Comparison of ENCODE assay signal across 10 mouse cellular contexts in the genomic region with DNA sequence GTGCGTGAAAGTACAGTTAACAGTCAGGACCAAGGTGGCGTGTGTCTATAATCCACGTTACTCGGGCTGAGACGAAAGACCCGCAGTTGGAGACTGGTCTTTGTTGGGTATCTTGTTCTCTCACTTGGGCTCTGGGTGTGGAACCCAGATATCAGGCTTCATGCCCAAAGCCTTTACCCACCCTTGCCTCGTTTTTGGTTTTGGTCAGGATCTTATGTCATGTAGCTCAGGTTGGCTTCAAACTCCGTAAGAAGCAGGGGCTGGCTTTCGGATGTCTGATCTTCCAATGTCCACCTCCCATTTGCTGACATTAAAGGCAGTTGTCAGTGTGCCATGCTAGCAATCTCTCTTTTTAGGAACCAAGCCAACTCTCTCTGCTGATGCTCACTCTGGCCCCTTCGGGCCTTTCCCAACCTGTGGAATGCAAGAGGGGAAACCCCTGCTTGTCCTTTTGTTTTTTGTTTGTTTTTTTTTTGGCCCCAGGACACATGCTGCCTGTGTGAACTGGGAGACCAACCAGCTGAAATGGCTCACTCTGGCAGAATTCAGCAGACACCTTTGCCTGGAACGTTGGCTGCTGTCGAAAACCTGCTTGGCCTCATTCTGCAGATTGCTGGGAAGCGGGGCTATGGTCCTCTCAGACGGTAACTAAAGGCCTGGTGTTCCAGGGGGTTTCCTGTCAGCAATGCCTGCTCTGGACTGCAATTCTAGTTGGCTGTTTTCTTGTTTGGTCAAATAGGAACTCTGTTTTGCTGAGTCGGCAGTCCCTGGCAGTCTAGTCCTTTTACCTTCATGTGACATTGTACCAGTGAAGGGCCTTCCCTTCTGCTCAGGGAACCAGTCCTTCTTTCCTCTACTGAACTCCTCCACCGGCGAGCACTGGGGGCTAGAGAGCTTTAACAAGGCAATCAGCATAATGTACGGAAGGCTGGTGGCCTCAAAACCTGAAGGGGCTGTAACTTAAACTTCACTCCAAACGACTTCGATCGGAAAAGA. TPM values are rescaled to one million over a fixed set of nuclear protein-coding genes. Genes with fewer than 3 reads are reported as not detected.
DNase-seq lines count a peak whose midpoint lies in the region; ATAC-seq and TF ChIP-seq lines count a peak whose summit lies in the region.
"Had no signal": no experiment of that assay in that cellular context is flagged by ENCODE, and none has a peak within 500 bp of the region (broad histone marks: within the 10 kb centered on the region; RNA-seq: fewer than 3 reads in every experiment).

No protein-coding gene starts in this region.

- TF ChIP-seq POLR2A in ES-Bruce4 (IDR thresholded peaks at IDR 0.05; ENCODE audit: insufficient read depth, low read length) = no peak

- ATAC-seq in forebrain, embryonic 15.5 days (replicated peaks) = no peak
- no peak for ATAC-seq in limb, embryonic 13.5 days (ENCODE audit: low FRiP score, low read depth)

- WGBS in forebrain, embryonic 15.5 days = 53% methylated on average over 21 of the region's 21 CpGs
- 61% methylated on average over 21 of the region's 21 CpGs for WGBS in limb, embryonic 13.5 days

- H3K4me2 ChIP-seq in forebrain, embryonic 15.5 days (replicated peaks) = peak overlapping the region; percentile 32
- peak overlapping the region; percentile 46 for H3K4me2 ChIP-seq in limb, embryonic 13.5 days (replicated peaks)

- H3K4me1 ChIP-seq in ES-Bruce4 (ENCODE audit: control insufficient read depth, insufficient read depth, low read length) = peaks cover 9% of the 10 kb centered on the region
- H3K4me1 ChIP-seq in forebrain, embryonic 15.5 days = peaks cover 32% of the 10 kb centered on the region
- H3K4me1 ChIP-seq in limb, embryonic 13.5 days = peaks cover 26% of the 10 kb centered on the region

- peak; percentile 89 for DNase-seq in heart, adult 11 months
- no peak for DNase-seq in heart, adult 9 months (ENCODE audit: low spot score in 2 of 2)
- no peak for DNase-seq in B cell, adult 2 months
- no peak for DNase-seq in ovary, postnatal 14 days (ENCODE audit: low spot score)
- DNase-seq in gastrocnemius, postnatal 36 days = no peak
- DNase-seq: cerebellum, adult 9-10 months had no signal

- H3K27ac ChIP-seq in ES-Bruce4 (ENCODE audit: insufficient read depth, low read length) = no peak overlapping the region
- peak overlapping the region; percentile 78 for H3K27ac ChIP-seq in forebrain, embryonic 15.5 days (replicated peaks)
- peak overlapping the region; percentile 49 for H3K27ac ChIP-seq in limb, embryonic 13.5 days

- TF ChIP-seq CTCF in ES-Bruce4 (IDR thresholded peaks at IDR 0.05; ENCODE audit: low read depth, low read length) = no peak

- H3K4me3 ChIP-seq in ES-Bruce4 (ENCODE audit: low read depth, low read length) = no peak overlapping the region
- H3K4me3 ChIP-seq in forebrain, embryonic 15.5 days = no peak overlapping the region
- no peak overlapping the region for H3K4me3 ChIP-seq in limb, embryonic 13.5 days

- TF ChIP-seq EP300 in ES-Bruce4 (IDR thresholded peaks at IDR 0.05; ENCODE audit: insufficient read depth, low read depth, low read length) = peak; percentile 71

- H3K9ac ChIP-seq in ES-Bruce4 (ENCODE audit: low read depth, poor library complexity, severe bottlenecking) = 0 out of 2 replicates have a peak overlapping the region, but pooled peaks have one; percentile 9
- H3K9ac ChIP-seq in forebrain, embryonic 15.5 days (replicated peaks) = peak overlapping the region; percentile 25; the same call in 1 of the 2 replicates
- H3K9ac ChIP-seq in limb, embryonic 13.5 days = no peak overlapping the region

- no peaks in the 10 kb centered on the region for H3K9me3 ChIP-seq in ES-Bruce4 (replicated peaks; ENCODE audit: control insufficient read depth, insufficient read depth, low read length, poor library complexity, severe bottlenecking)
- H3K9me3 ChIP-seq in forebrain, embryonic 15.5 days = no peaks in the 10 kb centered on the region
- no peaks in the 10 kb centered on the region for H3K9me3 ChIP-seq in limb, embryonic 13.5 days

- H3K36me3 ChIP-seq in ES-Bruce4 (ENCODE audit: control insufficient read depth, insufficient read depth, low read length, poor library complexity, severe bottlenecking) = no peaks in the 10 kb centered on the region
- no peaks in the 10 kb centered on the region for H3K36me3 ChIP-seq in forebrain, embryonic 15.5 days
- no peaks in the 10 kb centered on the region for H3K36me3 ChIP-seq in limb, embryonic 13.5 days

- H3K27me3 ChIP-seq in ES-Bruce4 (ENCODE audit: control insufficient read depth, insufficient read depth, low read length, poor library complexity, severe bottlenecking) = no peaks in the 10 kb centered on the region
- H3K27me3 ChIP-seq in forebrain, embryonic 15.5 days = no peaks in the 10 kb centered on the region
- no peaks in the 10 kb centered on the region for H3K27me3 ChIP-seq in limb, embryonic 13.5 days

- intact Hi-C loops in gastrocnemius, postnatal 36 days (cut with DNase I) = no loop called here

RNA-seq across cellular contexts. Expression of a gene that starts 23.6 kb away (rescaled TPM):
- 700 and 767 TPM in 2 replicates for polyA plus RNA-seq in ES-Bruce4 (2011; ENCODE audit: insufficient read depth, insufficient read length, low read depth, missing spikeins)
- 14,933 and 15,115 TPM in 2 replicates for polyA plus RNA-seq in forebrain, embryonic 15.5 days (2015; fragmentation: Nextera tagmentation; extraction: Ambion mirVana)
- polyA plus RNA-seq in limb, embryonic 13.5 days (2015; fragmentation: Nextera tagmentation; extraction: Ambion mirVana) = 1,398 and 1,426 TPM in 2 replicates
- 10 to 100 TPM; 27.6 to 30.1 TPM for total RNA-seq in gastrocnemius, postnatal 36 days (2021)

RNA-seq across cellular contexts. Expression of a gene that starts 23.7 kb away (rescaled TPM):
- polyA plus RNA-seq in ES-Bruce4 (2011; ENCODE audit: insufficient read depth, insufficient read length, low read depth, missing spikeins) = not detected in 2 replicates
- polyA plus RNA-seq in forebrain, embryonic 15.5 days (2015; fragmentation: Nextera tagmentation; extraction: Ambion mirVana) = not detected in 2 replicates
- polyA plus RNA-seq in limb, embryonic 13.5 days (2015; fragmentation: Nextera tagmentation; extraction: Ambion mirVana) = not detected in 2 replicates
- not detected for total RNA-seq in gastrocnemius, postnatal 36 days (2021)
- total RNA-seq: left cerebral cortex, postnatal 14 days had no signal

RNA-seq across cellular contexts. Expression of a gene that starts 42.7 kb away (rescaled TPM):
- polyA plus RNA-seq in ES-Bruce4 (2011; ENCODE audit: insufficient read depth, insufficient read length, low read depth, missing spikeins) = 3,464 and 4,107 TPM in 2 replicates
- 1,138 and 1,204 TPM in 2 replicates for polyA plus RNA-seq in forebrain, embryonic 15.5 days (2015; fragmentation: Nextera tagmentation; extraction: Ambion mirVana)
- polyA plus RNA-seq in limb, embryonic 13.5 days (2015; fragmentation: Nextera tagmentation; extraction: Ambion mirVana) = 1,632 and 1,683 TPM in 2 replicates
- total RNA-seq in gastrocnemius, postnatal 36 days (2021) = 10 to 100 TPM; 21.8 to 23.2 TPM

RNA-seq across cellular contexts. Expression of a gene that starts 52.6 kb away (rescaled TPM):
- 407 and 426 TPM in 2 replicates for polyA plus RNA-seq in ES-Bruce4 (2011; ENCODE audit: insufficient read depth, insufficient read length, low read depth, missing spikeins)
- 45.7 and 53.5 TPM in 2 replicates for polyA plus RNA-seq in forebrain, embryonic 15.5 days (2015; fragmentation: Nextera tagmentation; extraction: Ambion mirVana)
- 143 and 149 TPM in 2 replicates for polyA plus RNA-seq in limb, embryonic 13.5 days (2015; fragmentation: Nextera tagmentation; extraction: Ambion mirVana)
- total RNA-seq in gastrocnemius, postnatal 36 days (2021) = 1 to 10 TPM; 8.2 to 9.4 TPM

RNA-seq across cellular contexts. Expression of a gene that starts 59.0 kb away (rescaled TPM):
- polyA plus RNA-seq in ES-Bruce4 (2011; ENCODE audit: insufficient read depth, insufficient read length, low read depth, missing spikeins) = 30.9 and 33.4 TPM in 2 replicates
- polyA plus RNA-seq in forebrain, embryonic 15.5 days (2015; fragmentation: Nextera tagmentation; extraction: Ambion mirVana) = 43.2 and 45.2 TPM in 2 replicates
- polyA plus RNA-seq in limb, embryonic 13.5 days (2015; fragmentation: Nextera tagmentation; extraction: Ambion mirVana) = 22.5 and 26.1 TPM in 2 replicates
- total RNA-seq in gastrocnemius, postnatal 36 days (2021) = 1 to 10 TPM; 6.3 to 7.6 TPM

Comparison
In these comparisons a context has a peak if more than half of its experiments do, and no peak if none do; other contexts are left out.
1. RNA of a gene that starts 23.6 kb away (polyA plus RNA-seq): 14,933 to 15,115 TPM in forebrain, embryonic 15.5 days; 1,398 to 1,426 TPM in limb, embryonic 13.5 days and 700 to 767 TPM in ES-Bruce4; every median in the first group is over 10 times any median in the second.